Mouse (Mus musculus): Measurements from ENCODE around the gene Ly6f. TPM values are rescaled to one million over a fixed set of nuclear protein-coding genes. Genes with fewer than 3 reads are reported as not detected.
A peak's percentile ranks its signal among the peaks of the same experiment; 100 is the strongest.
"Not testable (repeated sequence)": the region's sequence is repeated elsewhere in the genome, so short reads cannot be mapped to it uniquely, and the experiment has no call there.

The Ly6f gene
- total RNA-seq (2021), result not detected in 2 replicates
- long read RNA-seq, experiment 1, result 0 reads
- long read RNA-seq, experiment 2, result 0 reads

- no peak for DNase-seq
Observed at GRCm38 (mm10) chr15:75268121-75268520, at the start of gene Ly6f. Ly6f (plus strand) TSS chr15:75268421.

GRCm38 (mm10) chr15:75221942-75222341 is 46.3 kb upstream of the Ly6f start:
- DNase-seq, result no peak

GRCm38 (mm10) chr15:75237736-75238288 is 30.4 kb upstream of the Ly6f start:
- DNase-seq, result no peak

- no peak for DNase-seq
Observed at GRCm38 (mm10) chr15:75240558-75240957, 27.7 kb upstream of the Ly6f start.

GRCm38 (mm10) chr15:75242756-75243640 is 25.2 kb upstream of the Ly6f start:
- DNase-seq, result no peak

GRCm38 (mm10) chr15:75254671-75255070 is 13.6 kb upstream of the Ly6f start:
- no peak for DNase-seq

GRCm38 (mm10) chr15:75265863-75266262 is 2.4 kb upstream of the Ly6f start:
- no peak for DNase-seq

- no peak for DNase-seq
Observed at GRCm38 (mm10) chr15:75266626-75267025, 1.6 kb upstream of the Ly6f start.

GRCm38 (mm10) chr15:75268916-75269829 is 952 bp downstream of the Ly6f start:
- DNase-seq, result no peak

- no peak for DNase-seq
Observed at GRCm38 (mm10) chr15:75270169-75270568, 1.9 kb downstream of the Ly6f start.

- DNase-seq, result no peak
Observed at GRCm38 (mm10) chr15:75270691-75271362, 2.6 kb downstream of the Ly6f start.

GRCm38 (mm10) chr15:75271426-75271825 is 3.2 kb downstream of the Ly6f start:
- no peak for DNase-seq

GRCm38 (mm10) chr15:75271891-75272290 is 3.7 kb downstream of the Ly6f start:
- DNase-seq, result no peak

- DNase-seq, result not testable (repeated sequence)
Observed at GRCm38 (mm10) chr15:75281991-75282390, 13.8 kb downstream of the Ly6f start.

- not testable (repeated sequence) for DNase-seq
Observed at GRCm38 (mm10) chr15:75286512-75286911, 18.3 kb downstream of the Ly6f start.

GRCm38 (mm10) chr15:75292377-75292776 is 24.2 kb downstream of the Ly6f start:
- no peak for DNase-seq

GRCm38 (mm10) chr15:75293873-75294385 is 25.7 kb downstream of the Ly6f start:
- DNase-seq, result peak; percentile 17

GRCm38 (mm10) chr15:75306101-75306500 is 37.9 kb downstream of the Ly6f start:
- DNase-seq, result no peak

- no peak for DNase-seq
Observed at GRCm38 (mm10) chr15:75309186-75309585, 41.0 kb downstream of the Ly6f start.

GRCm38 (mm10) chr15:75309946-75310345 is 41.7 kb downstream of the Ly6f start:
- DNase-seq, result no peak

GRCm38 (mm10) chr15:75314421-75314820 is 46.2 kb downstream of the Ly6f start:
- DNase-seq, result no peak

- no peak for DNase-seq
Observed at GRCm38 (mm10) chr15:75317255-75317654, 49.0 kb downstream of the Ly6f start.
